Comparison of ENCODE assay signal across 11 mouse cellular contexts in genomic region chr12:116641339-116642190, GRCm38 (mm10).
DNase-seq lines count a peak whose midpoint lies in the region; ATAC-seq and TF ChIP-seq lines count a peak whose summit lies in the region.
"Had no signal": no experiment of that assay in that cellular context is flagged by ENCODE, and none has a peak within 500 bp of the region (broad histone marks: within the 10 kb centered on the region; RNA-seq: fewer than 3 reads in every experiment).

No protein-coding gene starts in this region.

- WGBS in hindbrain, embryonic 15.5 days: 30% methylated on average over 14 of the region's 14 CpGs
- WGBS in midbrain, embryonic 16.5 days: 42% methylated on average over 14 of the region's 14 CpGs
- 71% methylated on average over 14 of the region's 14 CpGs for WGBS in cerebellum, adult 2 months

- peak; percentile 85 for ATAC-seq in hindbrain, embryonic 15.5 days (ENCODE audit: low FRiP score, low read depth)
- ATAC-seq in midbrain, embryonic 16.5 days: peak; percentile 87

- no peaks in the 10 kb centered on the region for H3K9me3 ChIP-seq in hindbrain, embryonic 15.5 days
- H3K9me3 ChIP-seq in midbrain, embryonic 16.5 days (replicated peaks; ENCODE audit: control insufficient read depth, low read length, poor library complexity, severe bottlenecking): no peaks in the 10 kb centered on the region
- H3K9me3 ChIP-seq: embryonic facial prominence, embryonic 12.5 days had no signal

- no peaks in the 10 kb centered on the region for H3K36me3 ChIP-seq in hindbrain, embryonic 15.5 days
- H3K36me3 ChIP-seq in midbrain, embryonic 16.5 days (ENCODE audit: control insufficient read depth, insufficient read depth, low read length): no peaks in the 10 kb centered on the region
- H3K36me3 ChIP-seq: embryonic facial prominence, embryonic 12.5 days had no signal

- peaks cover 25% of the 10 kb centered on the region for H3K4me1 ChIP-seq in hindbrain, embryonic 15.5 days (replicated peaks)
- peaks cover 24% of the 10 kb centered on the region for H3K4me1 ChIP-seq in midbrain, embryonic 16.5 days (ENCODE audit: control insufficient read depth, insufficient read depth, low read length)
- H3K4me1 ChIP-seq in cerebellum, adult 2 months (ENCODE audit: control insufficient read depth, insufficient read depth, low read length): no peaks in the 10 kb centered on the region
- H3K4me1 ChIP-seq: embryonic facial prominence, embryonic 12.5 days had no signal

- H3K4me2 ChIP-seq in hindbrain, embryonic 15.5 days: peak overlapping the region; percentile 32
- H3K4me2 ChIP-seq in midbrain, embryonic 16.5 days (ENCODE audit: low read length): no peak overlapping the region; the same call in 1 of the 2 replicates
- H3K4me2 ChIP-seq: embryonic facial prominence, embryonic 12.5 days had no signal

- no peaks in the 10 kb centered on the region for H3K27me3 ChIP-seq in hindbrain, embryonic 15.5 days
- H3K27me3 ChIP-seq in midbrain, embryonic 16.5 days (ENCODE audit: control insufficient read depth, insufficient read depth, low read depth, low read length): no peaks in the 10 kb centered on the region
- no peaks in the 10 kb centered on the region for H3K27me3 ChIP-seq in cerebellum, adult 2 months (ENCODE audit: control insufficient read depth, insufficient read depth, low read length)
- H3K27me3 ChIP-seq: embryonic facial prominence, embryonic 12.5 days had no signal

- H3K27ac ChIP-seq in hindbrain, embryonic 15.5 days (replicated peaks): peak overlapping the region; percentile 83
- peak overlapping the region; percentile 74 for H3K27ac ChIP-seq in midbrain, embryonic 16.5 days (ENCODE audit: low read length)
- H3K27ac ChIP-seq in cerebellum, adult 2 months (ENCODE audit: insufficient read depth, low read length): no peak overlapping the region
- H3K27ac ChIP-seq: embryonic facial prominence, embryonic 12.5 days; gastrocnemius, adult 2 months had no signal

- no peak for TF ChIP-seq POLR2A in cerebellum, adult 2 months (IDR thresholded peaks at IDR 0.05; ENCODE audit: borderline replicate concordance, insufficient read depth, low read length)

- DNase-seq in ZHBTc4 (ENCODE audit: low read depth, low spot score): peak; percentile 14
- DNase-seq in embryo, embryonic 10.5 days (ENCODE audit: low spot score): peak; percentile 31
- no peak for DNase-seq in cerebellum, postnatal 36 days
- DNase-seq in ovary, postnatal 36 days (ENCODE audit: low spot score): no peak
- DNase-seq in cerebellum, adult 2 months: no peak
- DNase-seq in urinary bladder, postnatal 4 days (ENCODE audit: low spot score in 2 of 2): no peak
- DNase-seq: gastrocnemius, adult 2 months; thymus, adult 18-20 months had no signal

- TF ChIP-seq CTCF in cerebellum, adult 2 months (IDR thresholded peaks at IDR 0.05; ENCODE audit: borderline replicate concordance, insufficient read depth, low read depth, low read length): no peak

- no peak overlapping the region for H3K9ac ChIP-seq in hindbrain, embryonic 15.5 days
- no peak overlapping the region for H3K9ac ChIP-seq in midbrain, embryonic 16.5 days (ENCODE audit: low read depth, low read length)
- H3K9ac ChIP-seq: embryonic facial prominence, embryonic 12.5 days had no signal

- H3K4me3 ChIP-seq in hindbrain, embryonic 15.5 days: no peak overlapping the region
- no peak overlapping the region for H3K4me3 ChIP-seq in midbrain, embryonic 16.5 days (ENCODE audit: low read depth, low read length)
- no peak overlapping the region for H3K4me3 ChIP-seq in cerebellum, adult 2 months (replicated peaks; ENCODE audit: insufficient read depth, low read depth, low read length)
- H3K4me3 ChIP-seq: embryonic facial prominence, embryonic 12.5 days; gastrocnemius, adult 2 months had no signal

Comparison
In these comparisons a context has a peak if more than half of its experiments do, and no peak if none do; other contexts are left out.
1. DNase-seq: peak in ZHBTc4 (single experiment) and embryo, embryonic 10.5 days (single experiment); none in cerebellum, postnatal 36 days (0 of 2), ovary, postnatal 36 days (single experiment), cerebellum, adult 2 months (0 of 2) and urinary bladder, postnatal 4 days (0 of 2).